Mouse (Mus musculus) heart, postnatal 14 days (tissue): ENCODE results near the gene Foxj3. TPM values are rescaled to one million over a fixed set of nuclear protein-coding genes. Genes with fewer than 3 reads are reported as not detected.

Experiments used
- DNase-seq, 2 experiments: peaks; one replicate each; pipeline ENCODE4 v3.0.0; 2021 to 2022
- intact Hi-C: fragments of 180-260 bp; cut with DNase I; formaldehyde crosslinking; loops from one replicate; pipeline ENCODE4 v1.15.1; 2025
- total RNA-seq, 2 experiments: library from RNA; stranded (reverse); gene quantifications; 2 replicates each; pipeline ENCODE4 v1.2.3; 2021

The Foxj3 gene
- total RNA-seq, 2 experiments from 2014 or later: 26.5 to 32.7 TPM

- intact Hi-C loops: loop anchor here (5.0 to 10.0 kb wide), 2 partner anchors 174 to 471 kb away; no protein-coding TSS in a partner anchor
- no peak for DNase-seq
Observed at GRCm38 (mm10) chr4:119633342-119633741, 96.5 kb downstream of the Foxj3 start.

GRCm38 (mm10) chr4:119633948-119634347 is 97.1 kb downstream of the Foxj3 start:
- no peak for DNase-seq
- intact Hi-C loops: loop anchor here (5.0 to 10.0 kb wide), 2 partner anchors 173 to 471 kb away; no protein-coding TSS in a partner anchor

- intact Hi-C loops: loop anchor here (5.0 to 10.0 kb wide), 2 partner anchors 172 to 470 kb away; no protein-coding TSS in a partner anchor
- DNase-seq: no peak
Observed at GRCm38 (mm10) chr4:119634908-119635660, 98.3 kb downstream of the Foxj3 start.

DNA sequence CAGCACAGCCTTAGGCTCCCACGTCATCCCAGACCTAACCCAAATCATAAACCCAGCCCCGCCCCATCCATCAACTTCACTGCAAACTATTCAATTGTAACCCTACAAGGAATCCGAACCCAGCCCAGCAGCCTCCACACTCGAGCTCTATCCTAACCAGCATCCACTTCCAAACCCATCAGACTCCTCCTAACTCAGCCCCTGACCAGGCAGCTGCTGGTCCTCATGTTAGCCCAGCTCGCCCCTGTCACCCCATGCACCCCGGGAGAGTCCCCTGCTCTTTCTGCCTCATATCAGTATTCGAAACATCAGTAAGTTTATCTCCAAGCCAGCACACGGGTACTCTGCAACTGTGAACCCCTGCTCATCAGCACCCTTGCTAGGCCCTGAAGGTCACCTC is 98.9 kb downstream of the Foxj3 start:
- intact Hi-C loops: loop anchor here (10.0 kb wide), 1 partner anchor 469 kb away; no protein-coding TSS in a partner anchor
- no peak for DNase-seq

DNA sequence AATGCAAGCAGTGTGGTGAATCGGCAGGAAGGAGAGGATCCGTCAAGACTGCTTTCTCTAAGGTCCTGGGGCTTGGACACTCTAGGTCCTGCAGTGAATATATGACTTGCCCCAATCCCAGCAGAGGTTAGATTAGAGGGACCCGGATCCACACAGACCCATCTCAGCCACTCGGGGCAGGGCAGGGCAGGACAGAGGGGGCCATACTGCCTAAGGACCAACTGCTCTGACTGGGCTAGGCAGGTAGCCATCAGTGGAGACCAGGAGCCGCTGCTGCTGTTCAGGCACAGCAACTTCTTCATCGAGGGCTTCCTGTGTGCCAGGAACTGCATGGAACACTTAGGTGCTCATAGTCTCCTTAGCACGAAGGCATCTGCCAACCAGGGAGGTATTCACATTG is 99.9 kb downstream of the Foxj3 start:
- intact Hi-C loops: loop anchor here (10.0 kb wide), 1 partner anchor 468 kb away; no protein-coding TSS in a partner anchor
- DNase-seq: no peak

DNA sequence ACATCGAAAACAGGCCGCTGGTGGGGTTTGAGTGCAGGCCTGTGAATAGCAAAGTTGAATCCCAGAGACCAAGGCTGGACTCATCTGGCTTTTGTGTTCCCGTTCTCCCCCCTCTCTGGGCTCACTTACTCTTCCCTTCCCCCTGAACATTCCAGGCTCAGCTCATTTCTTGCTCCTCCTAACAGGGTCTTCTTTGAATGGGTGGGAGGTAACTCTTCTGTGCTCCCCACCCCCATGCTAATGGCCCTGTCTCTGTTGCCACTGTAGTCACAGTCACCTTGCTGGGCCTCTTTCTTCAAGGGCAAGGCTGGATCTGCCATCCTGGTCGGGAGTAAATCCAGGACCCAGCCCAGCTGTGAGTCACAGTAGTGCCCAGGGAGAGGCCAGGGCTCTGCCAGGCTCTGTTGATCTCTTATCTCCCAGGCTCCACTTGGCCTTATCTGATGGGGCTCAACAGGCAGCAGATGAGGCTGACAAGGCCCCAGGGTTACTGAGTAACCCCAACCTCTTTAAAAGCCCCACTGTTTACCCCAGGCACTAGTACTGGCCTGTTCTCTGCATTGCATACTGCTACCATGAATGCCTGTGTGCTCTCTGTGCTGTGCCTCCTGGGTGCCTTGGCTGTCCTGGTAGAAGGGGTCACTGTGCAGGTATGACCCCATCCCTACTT is 100.5 kb downstream of the Foxj3 start, which contains the start of gene Guca2a:
Guca2a (plus strand) TSS at position 529 of the 670 bp plus-strand sequence.
- no peak for DNase-seq
- intact Hi-C loops: loop anchor here (10.0 kb wide), 1 partner anchor 467 kb away; no protein-coding TSS in a partner anchor

DNA sequence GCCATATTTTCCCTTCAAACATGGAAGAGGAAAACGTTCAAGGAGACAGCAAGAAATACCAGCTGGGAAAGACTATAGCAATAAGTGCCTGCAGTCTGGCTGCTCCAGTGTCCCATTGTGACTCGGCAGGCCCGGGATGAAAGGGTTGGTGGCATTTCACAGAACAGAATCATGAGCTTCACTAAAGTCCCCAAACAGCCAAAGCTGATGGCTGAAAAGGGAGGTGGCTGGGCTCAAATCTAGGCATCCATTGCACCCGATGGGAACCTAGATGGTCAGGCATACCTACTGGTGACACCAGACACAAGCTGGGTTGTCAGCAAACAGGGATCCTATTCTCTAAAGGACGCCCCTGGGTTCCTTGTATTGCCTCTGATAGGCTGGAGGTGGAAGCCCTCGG is 101.1 kb downstream of the Foxj3 start:
- DNase-seq: no peak
- intact Hi-C loops: loop anchor here (1.0 to 10.0 kb wide), 2 partner anchors 19 to 467 kb away; no protein-coding TSS in a partner anchor

DNA sequence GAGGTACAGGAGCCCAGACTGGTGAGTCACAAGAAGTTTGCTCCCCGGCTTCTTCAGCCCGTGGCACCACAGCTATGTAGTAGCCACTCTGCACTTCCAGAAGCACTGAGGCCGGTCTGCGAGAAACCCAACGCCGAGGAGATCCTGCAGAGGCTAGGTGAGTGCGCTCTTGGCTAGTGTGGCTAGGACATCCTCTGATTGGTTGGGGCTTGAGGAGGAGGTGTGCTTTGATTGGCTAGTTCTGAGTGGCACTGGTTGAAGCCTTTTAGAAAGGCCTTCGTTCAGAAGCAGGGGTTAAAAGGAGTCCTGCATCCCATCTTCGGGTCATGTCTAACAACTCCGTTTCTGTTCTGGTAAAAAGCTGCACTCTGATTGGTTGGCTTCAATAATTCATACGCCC is 101.9 kb downstream of the Foxj3 start:
- DNase-seq: no peak
- intact Hi-C loops: loop anchor here (1.0 to 10.0 kb wide), 2 partner anchors 19 to 466 kb away; no protein-coding TSS in a partner anchor

GRCm38 (mm10) chr4:119642666-119643065 is 105.9 kb downstream of the Foxj3 start:
- intact Hi-C loops: no loop called here
- no peak for DNase-seq

GRCm38 (mm10) chr4:119657011-119657410 is 120.2 kb downstream of the Foxj3 start:
- intact Hi-C loops: loop anchor here (1.0 kb wide), 1 partner anchor 19 kb away; no protein-coding TSS in a partner anchor
- DNase-seq: no peak

- intact Hi-C loops: no loop called here
- no peak for DNase-seq
Observed at GRCm38 (mm10) chr4:119658246-119658645, 121.4 kb downstream of the Foxj3 start.

DNA sequence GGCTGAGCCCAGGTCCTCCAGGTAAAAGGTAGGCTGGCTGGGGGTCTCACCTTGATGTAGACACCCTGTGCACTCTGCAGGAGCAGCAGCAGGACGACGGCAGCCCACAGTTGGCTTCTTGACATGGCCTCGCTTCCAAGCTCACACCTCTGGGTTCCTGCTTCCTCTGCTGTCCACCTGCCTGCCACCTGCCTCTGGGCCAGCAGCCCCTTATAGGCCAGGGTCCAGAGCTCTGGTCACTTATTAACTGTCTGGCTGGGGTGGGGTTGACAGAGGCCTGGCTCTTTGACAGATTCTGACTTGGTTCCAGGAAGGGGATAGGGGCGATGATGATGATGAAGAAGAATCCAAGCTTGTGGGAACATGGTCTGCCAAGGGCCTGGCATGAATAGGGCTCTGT is 121.9 kb downstream of the Foxj3 start, which contains the start of gene Guca2b:
Guca2b (minus strand) TSS at position 224 of the 400 bp plus-strand sequence.
- DNase-seq: no peak
- intact Hi-C loops: no loop called here

- no peak for DNase-seq
- intact Hi-C loops: no loop called here
Observed at GRCm38 (mm10) chr4:119660007-119660406, 123.2 kb downstream of the Foxj3 start.

DNA sequence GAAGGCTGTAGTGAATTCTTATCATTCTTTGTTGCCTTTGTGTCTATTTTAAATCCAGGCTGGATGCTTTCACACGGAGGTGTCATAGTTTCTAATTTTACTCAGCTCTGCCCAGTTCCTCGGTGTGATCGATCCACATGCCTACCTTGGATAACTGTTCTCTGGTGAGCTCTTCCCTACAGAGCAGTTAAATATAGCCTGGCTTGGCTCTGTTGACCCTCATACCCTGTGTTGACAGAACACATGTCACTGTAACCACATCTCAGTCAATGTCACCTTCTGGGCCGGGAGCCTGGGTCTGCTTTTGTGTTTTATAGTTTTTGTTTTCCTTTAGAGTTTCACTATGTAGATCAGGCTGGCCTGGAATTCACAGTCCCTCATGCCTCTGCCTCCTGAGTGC is 125.3 kb downstream of the Foxj3 start:
- no peak for DNase-seq
- intact Hi-C loops: no loop called here

- intact Hi-C loops: no loop called here
- DNase-seq: no peak
Observed at GRCm38 (mm10) chr4:119662976-119663375, 126.2 kb downstream of the Foxj3 start.

DNA sequence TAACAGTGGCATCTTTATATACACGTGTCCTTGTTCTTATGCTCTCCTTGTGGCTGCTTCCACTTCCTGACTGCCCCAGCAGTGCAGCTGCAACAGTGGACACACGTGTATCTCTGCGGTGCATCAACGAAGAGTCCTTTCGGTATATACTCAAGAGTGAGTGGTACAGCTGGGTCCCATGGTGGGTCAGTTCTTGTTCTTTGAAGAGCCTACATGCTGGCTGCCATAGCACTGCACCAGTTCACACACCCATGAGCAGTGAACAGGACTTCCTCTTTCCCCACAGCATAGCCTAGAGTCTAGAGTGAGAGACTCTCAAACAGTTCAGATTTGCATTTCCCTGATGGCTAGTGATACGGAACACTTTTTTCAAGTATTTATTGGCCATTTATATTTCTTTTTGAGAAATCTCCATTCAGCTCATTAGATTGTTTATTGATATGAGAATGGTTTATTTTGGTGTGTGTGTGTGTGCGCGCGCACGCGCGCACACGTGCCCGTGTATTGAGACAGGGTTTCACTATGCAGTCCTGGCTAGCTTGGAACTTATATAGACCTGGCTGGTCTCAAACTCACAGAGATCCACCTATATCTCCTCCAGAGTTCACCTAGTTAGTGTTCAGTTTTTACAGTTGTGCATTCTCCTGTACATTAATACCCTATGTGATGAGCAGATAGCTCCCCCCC is 126.7 kb downstream of the Foxj3 start:
- DNase-seq: no peak
- intact Hi-C loops: no loop called here

- no peak for DNase-seq
- intact Hi-C loops: loop anchor here (5.0 kb wide), 2 partner anchors 233 to 408 kb away; partner anchors contain the start of gene Cldn19
Observed at GRCm38 (mm10) chr4:119665166-119665565, 128.4 kb downstream of the Foxj3 start.

DNA sequence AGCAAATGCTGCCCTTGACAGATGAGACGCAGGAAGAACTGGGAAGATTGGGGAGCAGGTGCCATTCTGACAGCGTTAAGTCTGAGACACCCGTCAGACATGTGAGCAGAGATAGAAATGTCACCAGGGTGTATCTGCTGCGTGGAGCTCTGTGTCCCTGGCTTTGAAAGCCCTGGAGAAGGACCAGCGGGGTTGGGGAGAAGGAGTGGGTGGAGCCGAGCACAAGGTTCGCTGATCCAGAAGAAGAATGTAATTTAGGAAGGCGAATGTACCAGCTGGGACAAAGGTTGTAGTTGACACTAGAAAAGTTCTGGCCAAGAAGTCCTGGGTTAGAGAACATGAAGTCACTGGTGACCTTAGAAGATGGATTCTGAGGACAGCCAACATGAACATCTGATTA is 129.3 kb downstream of the Foxj3 start:
- DNase-seq: peak; percentile 21 to 26
- intact Hi-C loops: loop anchor here (5.0 kb wide), 2 partner anchors 234 to 409 kb away; partner anchors contain the start of gene Cldn19

DNA sequence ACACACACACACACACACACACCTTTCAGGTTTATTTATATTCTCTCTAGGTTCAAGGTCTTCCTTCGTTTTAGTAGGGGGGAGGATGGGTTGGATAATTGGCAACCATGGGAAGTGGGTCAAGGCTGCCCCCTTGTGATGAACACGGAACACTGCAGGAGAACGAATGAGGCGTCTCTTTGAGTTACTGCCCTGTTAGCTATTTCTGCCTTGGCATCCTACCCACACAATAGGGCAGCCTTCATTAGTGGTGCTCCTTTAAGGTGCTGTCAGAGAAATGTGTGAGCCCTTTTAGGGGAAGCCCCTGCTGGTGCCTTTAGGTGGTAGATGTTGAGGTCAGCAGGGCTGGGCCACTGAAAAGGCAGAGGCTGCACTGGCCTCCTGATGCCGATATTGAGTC is 130.7 kb downstream of the Foxj3 start:
- intact Hi-C loops: loop anchor here (5.0 kb wide), 2 partner anchors 235 to 410 kb away; partner anchors contain the start of gene Cldn19
- peak; percentile 43 to 72 for DNase-seq

- intact Hi-C loops: loop anchor here (2.0 to 5.0 kb wide), 3 partner anchors 37 to 411 kb away; partner anchors contain the start of gene Cldn19
Observed at GRCm38 (mm10) chr4:119668185-119668584, 131.4 kb downstream of the Foxj3 start.

More at GRCm38 (mm10) chr4:119668185-119668584, 131.4 kb downstream of the Foxj3 start:
- no peak for DNase-seq
